Mouse (Mus musculus) right cerebral cortex, postnatal 4 days (tissue): ENCODE measurements around the gene Chil4.
"Not testable (repeated sequence)": the region's sequence is repeated elsewhere in the genome, so short reads cannot be mapped to it uniquely, and the experiment has no call there.

Experiments used
- DNase-seq: peaks from one replicate; pipeline ENCODE4 v3.0.0-alpha.2; 2022

Gene Chil4

GRCm38 (mm10) chr3:106219407-106219806 is at the start of gene Chil4:
TSS of gene Chil4 (minus strand) at chr3:106219507.
- DNase-seq, result no peak

- no peak for DNase-seq
Observed at GRCm38 (mm10) chr3:106265854-106266253, 46.5 kb upstream of the Chil4 start.

- DNase-seq, result no peak
Observed at GRCm38 (mm10) chr3:106264854-106265253, 45.5 kb upstream of the Chil4 start.

GRCm38 (mm10) chr3:106257076-106257475 is 37.8 kb upstream of the Chil4 start:
- DNase-seq, result not testable (repeated sequence)

GRCm38 (mm10) chr3:106252719-106253118 is 33.4 kb upstream of the Chil4 start:
- no peak for DNase-seq

GRCm38 (mm10) chr3:106250763-106251399 is 31.6 kb upstream of the Chil4 start:
- DNase-seq, result not testable (repeated sequence)

- DNase-seq, result not testable (repeated sequence)
Observed at GRCm38 (mm10) chr3:106247369-106247768, 28.1 kb upstream of the Chil4 start.

- DNase-seq, result not testable (repeated sequence)
Observed at GRCm38 (mm10) chr3:106240210-106240609, 20.9 kb upstream of the Chil4 start.

- DNase-seq, result no peak
Observed at GRCm38 (mm10) chr3:106239196-106239791, 20.0 kb upstream of the Chil4 start.

GRCm38 (mm10) chr3:106223391-106223790 is 4.1 kb upstream of the Chil4 start:
- DNase-seq, result not testable (repeated sequence)

- DNase-seq, result no peak
Observed at GRCm38 (mm10) chr3:106221625-106222265, 2.4 kb upstream of the Chil4 start.

- not testable (repeated sequence) for DNase-seq
Observed at GRCm38 (mm10) chr3:106218284-106218954, 888 bp downstream of the Chil4 start.

GRCm38 (mm10) chr3:106198030-106198429 is 21.3 kb downstream of the Chil4 start:
- not testable (repeated sequence) for DNase-seq

- not testable (repeated sequence) for DNase-seq
Observed at GRCm38 (mm10) chr3:106197246-106197645, 22.1 kb downstream of the Chil4 start.

GRCm38 (mm10) chr3:106196276-106196675 is 23.0 kb downstream of the Chil4 start:
- no peak for DNase-seq

- DNase-seq, result no peak
Observed at GRCm38 (mm10) chr3:106195486-106195885, 23.8 kb downstream of the Chil4 start.

- no peak for DNase-seq
Observed at GRCm38 (mm10) chr3:106187991-106188390, 31.3 kb downstream of the Chil4 start.

GRCm38 (mm10) chr3:106177509-106178189 is 41.7 kb downstream of the Chil4 start:
- DNase-seq, result no peak

- not testable (repeated sequence) for DNase-seq
Observed at GRCm38 (mm10) chr3:106174971-106175370, 44.3 kb downstream of the Chil4 start.

GRCm38 (mm10) chr3:106172506-106172905 is 46.8 kb downstream of the Chil4 start:
- DNase-seq, result not testable (repeated sequence)

GRCm38 (mm10) chr3:106171135-106171731 is 48.1 kb downstream of the Chil4 start:
- no peak for DNase-seq

GRCm38 (mm10) chr3:106170522-106171053 is 48.7 kb downstream of the Chil4 start:
- DNase-seq, result no peak
